Comparison of ENCODE assay signal across 35 mouse cellular contexts in the genomic region with DNA sequence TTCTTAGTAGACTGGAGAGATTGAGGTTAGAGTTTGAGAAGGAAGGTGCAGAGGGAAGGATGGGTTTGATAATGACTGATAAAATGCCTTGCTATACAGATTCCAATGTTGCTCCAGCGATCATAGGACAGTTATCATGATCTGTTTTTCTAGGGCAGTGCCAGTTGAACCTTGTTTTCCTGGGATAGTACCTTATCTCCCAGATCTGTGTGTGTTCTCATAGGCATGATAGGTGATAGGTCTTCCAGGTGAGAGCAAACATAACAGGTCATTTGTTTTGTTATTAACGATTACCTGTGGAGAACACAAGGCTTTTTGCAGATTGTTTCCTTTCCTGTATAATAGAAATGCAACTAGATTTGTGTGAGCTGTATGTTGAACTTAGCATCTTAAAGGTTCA.
"Had no signal": no experiment of that assay in that cellular context is flagged by ENCODE, and none has a peak within 500 bp of the region (broad histone marks: within the 10 kb centered on the region; RNA-seq: fewer than 3 reads in every experiment).

No protein-coding gene starts in this region.

- H3K4me1 ChIP-seq: heart, embryonic 10.5 days; heart, embryonic 12.5 days; heart, embryonic 13.5 days; heart, embryonic 15.5 days; hindbrain, embryonic 10.5 days; hindbrain, embryonic 12.5 days; hindbrain, embryonic 13.5 days; hindbrain, embryonic 15.5 days; intestine, embryonic 15.5 days; kidney, embryonic 15.5 days had no signal

- DNase-seq: heart, postnatal 10 days; heart, postnatal 14 days; heart, postnatal 36 days; heart, postnatal 4 days; kidney, adult 11 months; kidney, adult 18-20 months; kidney, adult 2 months; kidney, adult 8-10 months; kidney, adult 9 months; kidney, postnatal 10 days; kidney, postnatal 14 days; kidney, postnatal 25 days; kidney, postnatal 36 days; kidney, postnatal 4 days; layer of hippocampus, adult 9-11 months; layer of hippocampus, postnatal 36 days had no signal

- H3K4me2 ChIP-seq: heart, embryonic 11.5 days; heart, embryonic 12.5 days; heart, embryonic 13.5 days; heart, embryonic 15.5 days; hindbrain, embryonic 12.5 days; hindbrain, embryonic 13.5 days; hindbrain, embryonic 14.5 days; hindbrain, embryonic 15.5 days; intestine, embryonic 15.5 days; kidney, embryonic 15.5 days had no signal

- H3K9ac ChIP-seq: heart, embryonic 12.5 days; heart, embryonic 13.5 days; heart, embryonic 15.5 days; hindbrain, embryonic 12.5 days; hindbrain, embryonic 13.5 days; hindbrain, embryonic 14.5 days; hindbrain, embryonic 15.5 days; intestine, embryonic 15.5 days; kidney, embryonic 15.5 days had no signal

- H3K4me3 ChIP-seq: heart, embryonic 10.5 days; heart, embryonic 12.5 days; heart, embryonic 13.5 days; heart, embryonic 15.5 days; hindbrain, embryonic 10.5 days; hindbrain, embryonic 12.5 days; hindbrain, embryonic 13.5 days; hindbrain, embryonic 15.5 days; intestine, embryonic 15.5 days; kidney, embryonic 15.5 days; layer of hippocampus, adult 2 months had no signal

- H3K27ac ChIP-seq: heart, embryonic 10.5 days; heart, embryonic 13.5 days; heart, embryonic 15.5 days; hindbrain, embryonic 10.5 days; hindbrain, embryonic 12.5 days; hindbrain, embryonic 13.5 days; hindbrain, embryonic 14.5 days; hindbrain, embryonic 15.5 days; hindbrain, postnatal 0 days; intestine, embryonic 15.5 days; kidney, embryonic 15.5 days; kidney, postnatal 0 days; layer of hippocampus, adult 2 months had no signal

- H3K36me3 ChIP-seq: heart, embryonic 12.5 days; heart, embryonic 15.5 days; hindbrain, embryonic 12.5 days; hindbrain, embryonic 13.5 days; intestine, embryonic 15.5 days had no signal

- H3K27me3 ChIP-seq: heart, embryonic 12.5 days; heart, embryonic 13.5 days; heart, embryonic 15.5 days; hindbrain, embryonic 12.5 days; hindbrain, embryonic 13.5 days; hindbrain, embryonic 15.5 days; intestine, embryonic 15.5 days; kidney, embryonic 15.5 days had no signal

- ATAC-seq: hindbrain, embryonic 16.5 days; hindbrain, postnatal 0 days; inflammation-experienced regulatory T-cells, adult 6 months; intestine, embryonic 15.5 days; intestine, embryonic 16.5 days; intestine, postnatal 0 days had no signal

- H3K9me3 ChIP-seq: heart, embryonic 10.5 days; heart, embryonic 12.5 days; heart, embryonic 15.5 days; intestine, embryonic 15.5 days had no signal
